Mouse (Mus musculus): Measurements from ENCODE around the gene Mapk6.

- TF ChIP-seq CTCF (IDR thresholded peaks at IDR 0.05; ENCODE audit: borderline replicate concordance, extremely low read depth, insufficient read depth, insufficient read length) (no peak), POLR2A (IDR thresholded peaks at IDR 0.05; ENCODE audit: borderline replicate concordance, extremely low read depth, insufficient read depth, insufficient read length, poor library complexity, severe bottlenecking) (no peak)
These were observed 67.4 kb downstream of the Mapk6 start for GRCm38 (mm10) chr9:75342433-75342832.

Data from brain, embryonic 14.5 days (tissue).